Mouse (Mus musculus): ENCODE measurements around the gene Uqcc1.
A peak's percentile ranks its signal among the peaks of the same experiment; 100 is the strongest.
"Not testable (repeated sequence)": the region's sequence is repeated elsewhere in the genome, so short reads cannot be mapped to it uniquely, and the experiment has no call there.

Gene Uqcc1

DNA sequence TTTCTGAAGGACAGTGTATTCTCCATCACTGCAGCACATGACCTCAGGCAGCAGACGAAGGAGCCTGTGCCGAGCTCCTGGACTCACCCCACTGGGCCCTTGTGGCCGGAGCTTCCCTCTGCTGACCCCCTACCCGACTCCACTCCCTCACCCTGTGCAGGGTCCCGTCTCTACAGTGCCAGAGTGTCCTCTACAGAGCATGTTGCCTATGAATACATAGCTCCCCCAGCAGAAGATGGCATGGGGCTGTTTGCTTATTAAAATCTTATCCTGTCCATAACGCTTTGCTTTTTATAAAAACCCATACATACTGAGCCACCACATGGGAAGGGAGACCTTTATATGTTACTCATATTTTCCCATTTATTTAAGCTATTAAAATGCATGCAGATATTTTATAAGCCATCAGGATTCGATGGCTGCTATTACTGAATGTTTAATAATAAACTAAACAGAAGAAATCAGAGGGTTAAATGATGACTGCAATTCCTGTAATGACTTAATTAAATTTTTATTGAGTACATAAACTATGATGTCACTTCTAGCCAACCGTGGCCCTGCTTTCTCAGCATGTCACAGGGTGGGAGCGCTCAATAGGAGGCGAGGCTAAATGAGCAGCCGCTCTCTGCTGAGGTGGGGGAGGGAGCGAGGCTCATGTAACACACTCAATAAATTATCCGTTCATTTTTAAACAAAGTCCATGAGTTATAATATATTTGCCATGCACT, 67.4 kb downstream of the Uqcc1 start:
- DNase-seq (ENCODE audit: low read depth, low spot score), result no peak

DNA sequence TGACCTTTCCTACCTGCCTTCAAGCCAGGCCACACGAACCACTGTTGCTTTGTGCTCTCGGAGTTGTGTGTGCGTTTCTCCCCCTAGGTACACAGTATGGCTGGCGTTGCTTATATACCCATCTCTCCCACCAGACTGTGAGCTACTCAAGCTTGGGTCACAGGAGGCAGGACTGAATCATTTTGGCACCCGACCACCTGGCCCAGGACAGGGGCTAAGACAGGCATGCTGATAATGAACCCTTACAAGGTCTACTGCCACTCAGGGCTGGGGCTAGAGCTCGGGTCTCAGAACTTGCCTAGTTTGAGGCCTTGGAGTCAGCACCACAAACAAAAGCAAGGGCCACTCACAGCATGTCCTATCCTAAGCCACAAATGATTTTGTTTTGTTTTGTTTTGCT, 68.5 kb downstream of the Uqcc1 start:
- DNase-seq (ENCODE audit: low read depth, low spot score), result no peak

DNA sequence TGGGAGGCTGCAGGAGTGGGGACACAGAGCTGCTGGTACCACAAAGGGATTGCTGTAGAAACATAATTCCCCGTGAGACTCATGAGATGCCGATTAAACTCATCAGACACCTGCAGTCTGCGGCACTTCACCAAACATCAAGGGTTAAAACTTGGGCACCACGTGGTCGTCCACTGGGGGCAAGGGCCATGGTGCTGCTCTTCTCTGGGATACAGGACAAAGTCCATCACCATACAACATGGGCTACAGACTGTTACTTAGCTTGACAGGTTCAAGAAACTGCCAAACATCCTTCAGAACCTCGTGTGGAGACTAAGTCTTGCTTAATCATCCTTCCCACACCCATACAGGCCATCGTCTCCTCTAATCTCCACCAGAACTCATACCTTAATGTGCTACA, 70.0 kb downstream of the Uqcc1 start:
- DNase-seq (ENCODE audit: low read depth, low spot score), result no peak

DNA sequence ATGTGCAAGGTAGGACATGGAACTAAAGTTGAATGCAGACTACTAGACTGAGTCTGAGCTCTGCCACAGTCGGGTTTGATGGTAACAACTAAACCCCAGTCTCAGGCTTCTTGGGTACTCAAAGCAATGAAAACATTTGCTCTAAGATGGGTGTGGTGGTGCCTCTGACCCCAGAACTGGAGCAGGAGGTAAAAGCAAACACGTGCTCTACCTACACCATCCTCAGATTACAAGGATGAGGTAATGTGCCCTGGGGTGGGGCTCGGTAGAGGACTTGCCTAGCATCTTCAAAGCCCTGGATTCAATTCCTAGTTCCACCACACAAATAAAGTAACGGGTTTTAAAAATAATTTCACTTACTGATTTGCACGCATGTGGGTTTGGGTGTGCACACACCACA, 77.6 kb downstream of the Uqcc1 start:
- no peak for DNase-seq (ENCODE audit: low read depth, low spot score)

GRCm38 (mm10) chr2:155850120-155850519, 80.0 kb downstream of the Uqcc1 start:
- DNase-seq (ENCODE audit: low read depth, low spot score), result no peak

DNA sequence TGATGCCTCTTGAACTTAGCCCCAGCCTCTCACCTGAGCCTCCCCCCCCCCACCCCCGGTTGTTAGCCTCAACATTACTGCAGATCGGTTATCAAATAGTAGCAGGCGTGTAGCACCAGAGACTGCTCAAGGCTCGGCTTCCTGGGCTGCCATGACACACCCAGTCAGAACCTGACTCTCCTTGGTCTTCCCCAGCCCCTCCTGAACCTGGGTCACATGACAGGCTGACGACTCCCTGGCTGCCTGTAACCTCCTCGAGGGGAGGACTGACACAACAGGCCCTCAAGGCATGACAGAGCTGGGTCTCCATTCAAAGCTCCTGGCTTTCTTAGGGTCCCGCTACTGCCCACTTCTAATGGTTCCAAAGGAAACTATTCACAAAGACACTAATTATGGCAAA, 80.6 kb downstream of the Uqcc1 start:
- DNase-seq (ENCODE audit: low read depth, low spot score), result peak; percentile 58

DNA sequence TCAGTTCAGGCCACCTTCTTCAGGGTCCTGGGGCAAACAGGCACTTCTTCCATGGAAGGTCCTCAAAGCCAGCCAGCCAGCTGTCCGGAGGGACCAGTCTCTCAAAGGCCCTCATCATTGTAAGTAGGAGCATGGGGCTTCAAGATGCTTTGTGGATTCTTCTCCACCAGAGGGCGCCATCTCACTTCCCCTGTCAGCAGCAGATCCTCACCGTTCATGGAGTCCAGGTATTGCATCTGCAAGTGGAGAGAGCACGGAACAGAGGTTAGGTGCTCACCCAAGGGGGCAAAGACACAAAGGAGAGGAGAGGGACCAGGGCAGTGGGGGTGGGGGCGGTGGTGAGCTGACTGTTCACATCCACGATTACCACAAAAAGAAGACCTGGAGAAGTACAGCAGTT, 81.8 kb downstream of the Uqcc1 start:
- peak; percentile 89 for DNase-seq (ENCODE audit: low read depth, low spot score)

DNA sequence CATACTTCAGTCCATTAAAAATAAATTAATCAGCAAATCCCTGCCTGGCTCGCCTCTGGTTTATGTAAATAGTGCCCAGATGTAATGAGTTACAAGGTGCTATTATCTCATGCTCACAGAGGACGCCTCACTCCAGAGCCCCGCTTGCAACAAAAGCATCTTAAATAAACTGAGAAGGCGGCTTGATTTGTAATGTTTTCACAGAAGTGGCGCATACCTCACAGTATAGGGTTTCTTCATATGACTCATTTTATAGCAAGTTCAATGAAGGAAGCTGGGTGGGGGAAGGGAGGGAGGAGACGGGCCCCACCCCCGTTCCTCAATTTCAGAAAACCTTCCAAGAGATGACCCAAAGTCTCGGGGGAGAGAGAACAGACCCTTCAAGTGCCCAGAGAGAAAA, 83.2 kb downstream of the Uqcc1 start:
- DNase-seq (ENCODE audit: low read depth, low spot score), result no peak

- DNase-seq (ENCODE audit: low read depth, low spot score), result no peak
Observed at GRCm38 (mm10) chr2:155838961-155839360, 91.1 kb downstream of the Uqcc1 start.

DNA sequence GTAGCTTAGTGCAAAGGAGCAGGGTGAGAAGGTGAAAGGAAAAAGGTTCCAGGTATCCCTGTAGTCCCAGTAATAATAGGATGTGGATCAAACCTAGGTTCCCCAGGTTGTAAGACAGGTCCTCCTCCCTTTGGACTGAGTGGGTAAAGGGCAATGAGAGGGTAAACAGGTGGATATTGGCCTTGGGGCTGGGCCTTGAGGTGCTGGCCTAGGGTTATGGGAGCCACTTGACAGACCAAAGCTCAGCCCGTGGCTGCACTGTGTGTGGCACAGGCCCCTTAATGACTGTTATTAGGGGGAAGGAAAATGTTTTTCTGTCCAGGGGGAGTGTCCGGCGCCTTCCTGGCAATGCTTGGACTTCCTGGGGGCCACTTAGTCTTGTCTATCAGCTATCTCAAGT, 92.1 kb downstream of the Uqcc1 start:
- no peak for DNase-seq (ENCODE audit: low read depth, low spot score)

GRCm38 (mm10) chr2:155834732-155835131, 95.4 kb downstream of the Uqcc1 start, which contains the start of gene Fam83c:
Gene Fam83c (minus strand): TSS chr2:155834854.
- DNase-seq (ENCODE audit: low read depth, low spot score), result no peak

- DNase-seq (ENCODE audit: low read depth, low spot score), result not testable (repeated sequence)
Observed at GRCm38 (mm10) chr2:155832087-155832486, 98.0 kb downstream of the Uqcc1 start.

GRCm38 (mm10) chr2:155831302-155831701, 98.8 kb downstream of the Uqcc1 start:
- peak; percentile 33 for DNase-seq (ENCODE audit: low read depth, low spot score)

GRCm38 (mm10) chr2:155830841-155831240, 99.3 kb downstream of the Uqcc1 start:
- DNase-seq (ENCODE audit: low read depth, low spot score), result no peak

- DNase-seq (ENCODE audit: low read depth, low spot score), result peak; percentile 94
Observed at GRCm38 (mm10) chr2:155826630-155827424, 103.3 kb downstream of the Uqcc1 start, which contains the start of gene Eif6. Gene Eif6 (minus strand): TSS chr2:155826925.

GRCm38 (mm10) chr2:155825904-155826629, 104.0 kb downstream of the Uqcc1 start:
- DNase-seq (ENCODE audit: low read depth, low spot score), result no peak

GRCm38 (mm10) chr2:155823722-155824121, 106.4 kb downstream of the Uqcc1 start:
- no peak for DNase-seq (ENCODE audit: low read depth, low spot score)

DNA sequence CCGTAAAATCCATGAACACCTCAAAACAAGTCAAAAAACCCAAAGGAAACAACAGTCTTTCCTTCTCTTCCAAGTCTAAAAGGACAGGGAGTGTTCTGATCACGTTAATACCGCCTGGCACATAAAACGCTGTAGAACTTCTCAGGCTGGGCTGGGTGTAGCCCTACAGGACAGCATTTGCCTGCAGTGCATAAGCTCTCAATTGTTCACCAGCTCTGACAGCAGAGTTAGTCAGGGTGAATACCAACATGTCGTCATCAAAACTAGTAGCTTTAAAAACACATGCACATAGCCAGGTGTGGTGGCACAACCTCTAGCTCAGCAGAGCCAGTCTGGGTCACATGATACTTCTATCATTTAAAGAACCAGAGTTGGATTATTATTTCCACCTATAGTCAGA, 109.3 kb downstream of the Uqcc1 start:
- no peak for DNase-seq (ENCODE audit: low read depth, low spot score)

GRCm38 (mm10) chr2:155819449-155820251, 110.5 kb downstream of the Uqcc1 start:
- DNase-seq (ENCODE audit: low read depth, low spot score), result no peak

DNA sequence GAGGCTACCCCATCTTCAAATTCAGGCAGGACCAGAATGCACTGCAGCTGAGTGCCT, 110.9 kb downstream of the Uqcc1 start, which contains the start of gene BC029722:
Gene BC029722, minus strand, starts transcription at position 35 of the 57 bp plus-strand sequence.
- no peak for DNase-seq (ENCODE audit: low read depth, low spot score)

DNA sequence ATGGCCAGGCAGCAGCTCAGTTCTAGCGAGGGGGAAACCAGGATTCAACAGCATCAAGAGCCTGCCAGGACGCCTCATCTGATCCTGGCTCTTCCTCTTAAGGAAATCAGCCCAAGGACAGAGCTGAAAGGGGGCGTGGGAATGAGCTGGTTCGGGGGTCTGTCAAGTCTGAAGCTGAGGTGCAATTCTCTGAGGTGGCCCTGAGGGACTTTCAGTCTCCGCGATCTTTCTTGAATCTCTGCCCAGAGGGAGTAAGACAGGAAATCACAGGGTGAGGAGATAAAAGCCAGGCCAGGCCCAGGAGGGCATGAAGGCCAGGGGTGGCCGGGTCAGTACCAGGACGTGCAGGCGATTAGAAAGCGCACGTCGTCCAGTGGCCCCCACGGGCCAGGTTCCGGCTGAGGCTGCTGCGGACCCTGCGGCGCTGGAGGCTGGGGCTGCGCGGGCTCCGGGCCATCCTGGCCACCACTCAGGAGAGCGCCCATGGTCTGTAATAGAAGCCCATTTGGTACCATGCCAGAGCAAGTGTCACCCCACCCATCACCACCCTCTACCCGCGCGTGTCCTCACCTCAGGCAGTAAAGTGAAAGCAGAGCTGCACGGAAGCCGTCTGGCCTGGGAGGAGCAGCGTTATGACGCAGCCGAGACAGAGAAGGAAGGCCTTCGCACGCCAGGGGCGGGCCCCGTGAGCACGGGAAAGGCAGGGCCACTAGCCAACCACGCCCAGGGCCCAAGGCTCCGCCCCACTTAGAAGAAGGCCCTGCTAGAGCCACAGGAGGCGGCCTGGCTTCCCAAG, 111.3 kb downstream of the Uqcc1 start:
- DNase-seq (ENCODE audit: low read depth, low spot score), result peak; percentile 97
